ENCODE assay signal across 8 mouse cellular contexts in genomic region chr7:25077414-25077755, GRCm38 (mm10). TPM values are rescaled to one million over a fixed set of nuclear protein-coding genes. Genes with fewer than 3 reads are reported as not detected.
DNase-seq lines count a peak whose midpoint lies in the region; ATAC-seq lines count a peak whose summit lies in the region.

No protein-coding gene starts in this region.

- H3K9ac ChIP-seq in lung, embryonic 15.5 days = peak overlapping the region; percentile 87
- peak overlapping the region; percentile 94 for H3K9ac ChIP-seq in embryonic facial prominence, embryonic 13.5 days
- H3K9ac ChIP-seq in intestine, embryonic 15.5 days = peak overlapping the region; percentile 99
- H3K9ac ChIP-seq in neural tube, embryonic 13.5 days = peak overlapping the region; percentile 97

- H3K27me3 ChIP-seq in lung, embryonic 15.5 days = no peaks in the 10 kb centered on the region
- no peaks in the 10 kb centered on the region for H3K27me3 ChIP-seq in embryonic facial prominence, embryonic 13.5 days
- no peaks in the 10 kb centered on the region for H3K27me3 ChIP-seq in intestine, embryonic 15.5 days (replicated peaks)
- H3K27me3 ChIP-seq in neural tube, embryonic 13.5 days = no peaks in the 10 kb centered on the region

- H3K4me1 ChIP-seq in lung, embryonic 15.5 days = peaks cover 29% of the 10 kb centered on the region
- H3K4me1 ChIP-seq in embryonic facial prominence, embryonic 13.5 days = peaks cover 35% of the 10 kb centered on the region
- H3K4me1 ChIP-seq in intestine, embryonic 15.5 days (replicated peaks) = peaks cover 24% of the 10 kb centered on the region
- H3K4me1 ChIP-seq in neural tube, embryonic 13.5 days (replicated peaks) = peaks cover 49% of the 10 kb centered on the region

- H3K9me3 ChIP-seq in lung, embryonic 15.5 days = no peaks in the 10 kb centered on the region
- H3K9me3 ChIP-seq in embryonic facial prominence, embryonic 13.5 days = no peaks in the 10 kb centered on the region
- no peaks in the 10 kb centered on the region for H3K9me3 ChIP-seq in intestine, embryonic 15.5 days
- H3K9me3 ChIP-seq in neural tube, embryonic 13.5 days = no peaks in the 10 kb centered on the region

- DNase-seq in lung, postnatal 25 days (ENCODE audit: low spot score) = no peak
- DNase-seq in B cell, adult 2 months = no peak
- no peak for DNase-seq in embryo, embryonic 10.5 days (ENCODE audit: low spot score)
- DNase-seq in thymus, postnatal 10 days (ENCODE audit: low spot score in 2 of 2) = no peak

- peak overlapping the region; percentile 58 for H3K4me2 ChIP-seq in lung, embryonic 15.5 days
- H3K4me2 ChIP-seq in embryonic facial prominence, embryonic 13.5 days = peak overlapping the region; percentile 82
- H3K4me2 ChIP-seq in intestine, embryonic 15.5 days (replicated peaks) = peak overlapping the region; percentile 69
- peak overlapping the region; percentile 86 for H3K4me2 ChIP-seq in neural tube, embryonic 13.5 days

- H3K27ac ChIP-seq in lung, embryonic 15.5 days = peak overlapping the region; percentile 95
- H3K27ac ChIP-seq in embryonic facial prominence, embryonic 13.5 days = peak overlapping the region; percentile 96
- H3K27ac ChIP-seq in intestine, embryonic 15.5 days = peak overlapping the region; percentile 96
- peak overlapping the region; percentile 97 for H3K27ac ChIP-seq in neural tube, embryonic 13.5 days (replicated peaks)

- under 1% methylated on average over 33 of the region's 33 CpGs for WGBS in lung, embryonic 15.5 days
- WGBS in embryonic facial prominence, embryonic 13.5 days = under 1% methylated on average over 33 of the region's 33 CpGs
- WGBS in intestine, embryonic 15.5 days = under 1% methylated on average over 33 of the region's 33 CpGs
- 1% methylated on average over 33 of the region's 33 CpGs for WGBS in neural tube, embryonic 13.5 days

- ATAC-seq in lung, embryonic 15.5 days (ENCODE audit: borderline replicate concordance, extremely low read depth, low FRiP score, low TSS enrichment) = peak; percentile 52
- peak; percentile 23 for ATAC-seq in embryonic facial prominence, embryonic 13.5 days (ENCODE audit: insufficient number of reproducible peaks, insufficient read depth, low FRiP score, low TSS enrichment, low read depth)
- ATAC-seq in intestine, embryonic 15.5 days = peak; percentile 47; the same call in 1 of the 2 replicates
- peak; percentile 43 for ATAC-seq in neural tube, embryonic 13.5 days (ENCODE audit: low read depth)

- peaks cover 29% of the 10 kb centered on the region for H3K36me3 ChIP-seq in lung, embryonic 15.5 days
- H3K36me3 ChIP-seq in embryonic facial prominence, embryonic 13.5 days = peaks cover 32% of the 10 kb centered on the region
- peaks cover 28% of the 10 kb centered on the region for H3K36me3 ChIP-seq in intestine, embryonic 15.5 days
- H3K36me3 ChIP-seq in neural tube, embryonic 13.5 days = peaks cover 33% of the 10 kb centered on the region

- H3K4me3 ChIP-seq in lung, embryonic 15.5 days = peak overlapping the region; percentile 81
- H3K4me3 ChIP-seq in embryonic facial prominence, embryonic 13.5 days = peak overlapping the region; percentile 89
- H3K4me3 ChIP-seq in intestine, embryonic 15.5 days (replicated peaks) = peak overlapping the region; percentile 97
- H3K4me3 ChIP-seq in neural tube, embryonic 13.5 days = peak overlapping the region; percentile 87

RNA-seq across cellular contexts. Expression of gene Zfp574, which starts 5.0 kb away (rescaled TPM):
- polyA plus RNA-seq in lung, embryonic 15.5 days (2015; fragmentation: Nextera tagmentation; extraction: Ambion mirVana) = 29.8 and 30.4 TPM in 2 replicates
- 33.7 and 36.3 TPM in 2 replicates for polyA plus RNA-seq in embryonic facial prominence, embryonic 13.5 days (2015; fragmentation: Nextera tagmentation; extraction: Ambion mirVana)
- polyA plus RNA-seq in intestine, embryonic 15.5 days (2015; fragmentation: Nextera tagmentation; extraction: Ambion mirVana) = 24.7 and 25.3 TPM in 2 replicates
- 32.8 and 35.4 TPM in 2 replicates for polyA plus RNA-seq in neural tube, embryonic 13.5 days (2015; fragmentation: Nextera tagmentation; extraction: Ambion mirVana)

RNA-seq across cellular contexts. Expression of gene Grik5, which starts 5.2 kb away (rescaled TPM):
- 3.8 and 4.2 TPM in 2 replicates for polyA plus RNA-seq in lung, embryonic 15.5 days (2015; fragmentation: Nextera tagmentation; extraction: Ambion mirVana)
- 9.8 and 11.2 TPM in 2 replicates for polyA plus RNA-seq in embryonic facial prominence, embryonic 13.5 days (2015; fragmentation: Nextera tagmentation; extraction: Ambion mirVana)
- 3.3 and 3.7 TPM in 2 replicates for polyA plus RNA-seq in intestine, embryonic 15.5 days (2015; fragmentation: Nextera tagmentation; extraction: Ambion mirVana)
- polyA plus RNA-seq in neural tube, embryonic 13.5 days (2015; fragmentation: Nextera tagmentation; extraction: Ambion mirVana) = 15.2 and 15.3 TPM in 2 replicates
